Mouse (Mus musculus): Measurements from ENCODE around the gene Gm20538. TPM values are rescaled to one million over a fixed set of nuclear protein-coding genes. Genes with fewer than 3 reads are reported as not detected.

The Gm20538 gene
- not detected in 2 replicates for polyA plus RNA-seq (2012; ENCODE audit: low replicate concordance)

DNA sequence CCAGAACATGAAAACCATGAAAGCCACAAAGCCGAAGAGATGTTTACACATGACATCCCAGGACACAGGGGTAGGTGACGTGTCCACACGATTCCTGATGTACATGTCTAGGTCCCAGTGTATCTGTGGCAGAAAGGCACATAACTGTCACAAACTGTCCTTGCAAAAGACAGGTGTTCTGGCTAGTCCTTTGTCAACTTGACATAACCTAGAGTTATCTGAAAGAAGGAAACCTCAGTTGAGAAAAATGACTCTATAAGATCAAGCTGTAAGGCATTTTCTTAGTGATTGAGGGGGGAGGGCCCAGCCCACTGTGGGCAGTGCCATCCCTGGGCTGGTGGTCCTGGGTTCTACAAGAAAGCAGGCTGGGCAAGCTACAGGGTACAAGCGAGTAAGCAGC, at the start of gene Gm20538:
Gm20538 (minus strand) TSS at position 101 of the 400 bp plus-strand sequence.

DNA sequence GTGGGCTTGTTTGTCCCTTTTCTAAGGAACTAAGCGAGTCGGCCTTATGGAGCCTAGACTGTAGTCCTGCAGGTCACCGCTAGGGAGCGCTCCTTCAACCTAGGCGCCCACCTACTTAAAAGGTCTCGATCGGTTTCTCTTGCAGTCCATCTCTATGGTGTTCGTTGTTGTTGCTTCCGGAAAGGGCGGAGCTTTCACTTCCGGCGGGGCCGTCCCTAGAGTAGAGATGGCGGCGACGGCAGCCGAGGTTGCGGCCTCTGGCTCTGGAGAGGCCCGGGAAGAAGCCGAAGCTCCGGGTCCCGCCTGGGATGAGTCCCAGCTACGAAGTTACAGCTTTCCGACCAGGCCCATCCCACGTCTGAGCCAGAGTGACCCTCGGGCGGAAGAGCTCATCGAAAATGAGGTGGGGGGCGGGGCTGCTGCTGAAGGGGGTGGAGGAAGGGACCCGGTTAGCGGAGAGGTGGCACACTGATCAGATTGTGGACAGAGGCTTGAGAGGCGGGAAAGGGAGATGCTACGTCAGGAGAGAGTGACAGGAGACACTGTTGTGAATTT, 10.1 kb upstream of the Gm20538 start, which contains the start of gene Hif1an:
Hif1an (plus strand) TSS at position 199 of the 555 bp plus-strand sequence.

GRCm38 (mm10) chr19:44554861-44555590, 2.4 kb upstream of the Gm20538 start, which contains the start of gene Ndufb8:
Gene Ndufb8, minus strand, starts transcription at chr19:44555440.

DNA sequence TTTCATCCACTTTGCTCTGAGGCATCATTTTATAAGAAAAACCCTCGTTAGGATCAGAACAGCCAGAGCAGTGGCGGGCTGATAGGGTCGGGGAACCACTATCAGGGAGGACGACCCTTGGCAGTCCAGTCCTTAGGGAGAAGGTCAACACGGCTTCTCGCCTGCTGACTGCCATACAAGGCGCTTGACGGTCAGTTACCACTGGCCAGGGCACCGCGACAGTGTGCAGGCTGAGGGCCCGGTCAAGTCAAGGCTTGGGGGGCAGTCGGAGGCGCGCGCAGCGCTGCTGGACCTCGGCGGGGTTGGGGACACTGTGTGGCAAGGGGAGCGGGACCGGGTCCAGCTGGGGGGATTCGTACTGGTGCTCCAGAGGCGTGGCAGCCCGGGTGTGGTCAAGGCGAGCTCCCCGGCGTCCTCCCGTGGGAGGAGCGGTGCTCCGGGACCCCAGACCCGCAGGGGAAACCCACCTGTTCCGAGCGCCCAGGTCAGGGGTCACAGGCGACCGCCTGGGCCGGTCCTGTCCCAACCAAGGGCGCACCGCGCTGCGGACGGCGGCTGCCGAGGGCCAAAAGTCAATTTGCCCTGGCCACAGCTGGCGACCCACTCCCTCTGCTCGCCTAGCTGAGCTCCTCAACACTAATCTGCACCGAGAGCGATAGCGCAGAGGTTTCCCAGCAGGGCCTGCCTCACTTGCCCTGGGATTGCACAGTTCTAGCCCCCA, 7.2 kb downstream of the Gm20538 start, which contains the start of gene Sec31b:
Sec31b (minus strand) TSS at position 544 of the 721 bp plus-strand sequence.

Other genes starting within 250 kb of the Gm20538 start
- not detected in 2 replicates for gene Scd4, start 219.7 kb downstream of the Gm20538 start, polyA plus RNA-seq (2012; ENCODE audit: low replicate concordance)
- 262 and 423 TPM in 2 replicates for gene Scd1, start 145.0 kb downstream of the Gm20538 start, polyA plus RNA-seq (2012; ENCODE audit: low replicate concordance)
- gene Wnt8b, start 59.4 kb downstream of the Gm20538 start, polyA plus RNA-seq (2012; ENCODE audit: low replicate concordance): not detected in 2 replicates
- gene Sec31b, start 7.0 kb downstream of the Gm20538 start, polyA plus RNA-seq (2012; ENCODE audit: low replicate concordance): 1.9 and 2.6 TPM in 2 replicates
- 95.7 and 97.2 TPM in 2 replicates for gene Ndufb8, start 2.6 kb upstream of the Gm20538 start, polyA plus RNA-seq (2012; ENCODE audit: low replicate concordance)
- gene Hif1an, start 10.0 kb upstream of the Gm20538 start, polyA plus RNA-seq (2012; ENCODE audit: low replicate concordance): 16.7 and 28.9 TPM in 2 replicates
- not detected in 2 replicates for gene Pax2, start 203.2 kb upstream of the Gm20538 start, polyA plus RNA-seq (2012; ENCODE audit: low replicate concordance)

All from hematopoietic multipotent progenitor cell, adult 10-12 weeks (in vitro differentiated cells).